ENCODE assay signal across 8 mouse cellular contexts in the genomic region with DNA sequence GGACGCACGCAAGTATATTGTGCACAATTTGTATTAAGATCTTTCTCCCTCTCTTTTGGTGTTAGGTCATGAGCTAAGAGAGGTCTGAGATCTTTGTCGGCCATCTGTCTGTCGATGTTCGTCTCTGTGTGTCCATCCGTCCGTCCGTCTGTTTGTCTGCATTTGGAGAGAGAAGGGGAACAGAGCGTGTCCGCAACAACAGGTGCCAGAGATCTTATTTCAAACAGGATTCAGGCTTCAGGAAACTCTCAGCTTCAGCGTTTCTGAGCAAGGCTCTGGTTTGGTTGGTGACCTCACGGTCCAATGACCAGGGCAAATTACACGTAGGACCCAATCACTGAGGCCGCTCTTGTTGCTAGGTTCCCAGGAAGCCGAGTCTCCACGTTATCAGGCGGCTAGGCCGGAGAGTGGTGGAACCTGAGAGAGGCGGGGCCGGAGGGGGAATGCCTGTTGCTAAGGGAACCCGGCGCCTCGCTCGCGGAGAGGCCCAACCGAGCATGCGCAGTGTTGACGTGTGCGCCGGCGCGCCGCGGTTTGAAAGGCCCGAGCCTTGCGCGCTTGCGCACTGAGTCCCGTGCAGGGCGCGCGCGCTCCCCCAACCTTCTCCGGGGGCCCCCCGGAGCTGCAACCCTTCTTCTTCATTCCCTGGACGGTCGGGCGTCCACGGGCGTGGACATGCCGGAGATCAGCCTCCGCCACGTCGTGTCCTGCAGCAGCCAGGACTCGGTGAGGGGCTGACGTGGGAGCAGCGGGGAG. TPM values are rescaled to one million over a fixed set of nuclear protein-coding genes. Genes with fewer than 3 reads are reported as not detected.
DNase-seq lines count a peak whose midpoint lies in the region; ATAC-seq and TF ChIP-seq lines count a peak whose summit lies in the region.

No protein-coding gene starts in this region.

- peak; percentile 99 for DNase-seq in MN1 (ENCODE audit: low spot score)
- DNase-seq in cerebellum, adult 9-10 months: peak; percentile 99
- peak; percentile 99 for DNase-seq in hindbrain, embryonic 10.5 days (ENCODE audit: low spot score)
- DNase-seq in layer of hippocampus, adult 9-11 months: peak; percentile 100
- DNase-seq in lung, postnatal 0 days (ENCODE audit: low spot score): peak; percentile 100
- DNase-seq in ovary, postnatal 14 days (ENCODE audit: low spot score): peak; percentile 97
- DNase-seq in thymus, postnatal 14 days: peak; percentile 98

- WGBS in hindbrain, embryonic 10.5 days: under 1% methylated on average over 57 of the region's 57 CpGs
- 2% methylated on average over 57 of the region's 57 CpGs for WGBS in lung, postnatal 0 days

- TF ChIP-seq EP300 in lung, postnatal 0 days (IDR thresholded peaks at IDR 0.05): no peak

- peak; percentile 99 for ATAC-seq in frontal cortex, adult (ENCODE audit: low TSS enrichment)
- ATAC-seq in lung, postnatal 0 days: peak; percentile 100

- peak overlapping the region; percentile 93 for H3K27ac ChIP-seq in hindbrain, embryonic 10.5 days
- peak overlapping the region; percentile 64 for H3K27ac ChIP-seq in lung, postnatal 0 days (ENCODE audit: low read length)

- TF ChIP-seq CTCF in lung, postnatal 0 days (IDR thresholded peaks at IDR 0.05): no peak

- peaks cover 21% of the 10 kb centered on the region for H3K4me1 ChIP-seq in hindbrain, embryonic 10.5 days (replicated peaks)
- H3K4me1 ChIP-seq in lung, postnatal 0 days (ENCODE audit: insufficient read depth, low read depth, low read length): no peaks in the 10 kb centered on the region; the same call in 1 of the 2 replicates

- no peaks in the 10 kb centered on the region for H3K27me3 ChIP-seq in hindbrain, embryonic 10.5 days (ENCODE audit: insufficient read depth, poor library complexity, severe bottlenecking)
- H3K27me3 ChIP-seq in lung, postnatal 0 days (replicated peaks; ENCODE audit: insufficient read depth, low read length): no peaks in the 10 kb centered on the region

- peaks cover 39% of the 10 kb centered on the region for H3K36me3 ChIP-seq in hindbrain, embryonic 10.5 days
- no peaks in the 10 kb centered on the region for H3K36me3 ChIP-seq in lung, postnatal 0 days (ENCODE audit: insufficient read depth, low read length)

- peak overlapping the region; percentile 77 for H3K9ac ChIP-seq in lung, postnatal 0 days (replicated peaks; ENCODE audit: low read depth)

- peak overlapping the region; percentile 88 for H3K4me3 ChIP-seq in hindbrain, embryonic 10.5 days
- H3K4me3 ChIP-seq in lung, postnatal 0 days (ENCODE audit: low read depth, low read length): peak overlapping the region; percentile 75

- peak overlapping the region; percentile 73 for H3K4me2 ChIP-seq in lung, postnatal 0 days (replicated peaks; ENCODE audit: low read depth, low read length)

- H3K9me3 ChIP-seq in hindbrain, embryonic 10.5 days: 0 out of 2 replicates have a peak, but pooled peaks cover 5% of the 10 kb centered on the region
- no peaks in the 10 kb centered on the region for H3K9me3 ChIP-seq in lung, postnatal 0 days (ENCODE audit: low read length)

RNA-seq across cellular contexts. Expression of gene Xrcc1, which starts 0.7 kb away (rescaled TPM):
- 132 and 160 TPM in 2 replicates for polyA plus RNA-seq in hindbrain, embryonic 10.5 days (2016; fragmentation: Nextera tagmentation; extraction: Ambion mirVana)
- 35.4 and 37.0 TPM in 2 replicates for polyA plus RNA-seq in lung, postnatal 0 days (2015; fragmentation: Nextera tagmentation; extraction: Ambion mirVana)

RNA-seq across cellular contexts. Expression of gene Pinlyp, which starts 0.9 kb away (rescaled TPM):
- 0.26 TPM in 1 of 2 replicates, not detected in the other for polyA plus RNA-seq in hindbrain, embryonic 10.5 days (2016; fragmentation: Nextera tagmentation; extraction: Ambion mirVana)
- 0.19 and 0.39 TPM in 2 replicates for polyA plus RNA-seq in lung, postnatal 0 days (2015; fragmentation: Nextera tagmentation; extraction: Ambion mirVana)

RNA-seq across cellular contexts. Expression of gene Irgq, which starts 16.3 kb away (rescaled TPM):
- 10.7 and 14.9 TPM in 2 replicates for polyA plus RNA-seq in hindbrain, embryonic 10.5 days (2016; fragmentation: Nextera tagmentation; extraction: Ambion mirVana)
- 3.5 and 4.0 TPM in 2 replicates for polyA plus RNA-seq in lung, postnatal 0 days (2015; fragmentation: Nextera tagmentation; extraction: Ambion mirVana)

RNA-seq across cellular contexts. Expression of gene AC161166.1, which starts 34.6 kb away (rescaled TPM):
- polyA plus RNA-seq in hindbrain, embryonic 10.5 days (2016; fragmentation: Nextera tagmentation; extraction: Ambion mirVana): 1.1 TPM in 2 replicates
- 0.06 and 0.10 TPM in 2 replicates for polyA plus RNA-seq in lung, postnatal 0 days (2015; fragmentation: Nextera tagmentation; extraction: Ambion mirVana)

RNA-seq across cellular contexts. Expression of gene Zfp428, which starts 40.0 kb away (rescaled TPM):
- 109 and 150 TPM in 2 replicates for polyA plus RNA-seq in hindbrain, embryonic 10.5 days (2016; fragmentation: Nextera tagmentation; extraction: Ambion mirVana)
- 13.1 and 17.0 TPM in 2 replicates for polyA plus RNA-seq in lung, postnatal 0 days (2015; fragmentation: Nextera tagmentation; extraction: Ambion mirVana)

Comparison
In these comparisons a context has a peak if more than half of its experiments do, and no peak if none do; other contexts are left out.
1. Peak in every context shown above with its lines: DNase-seq, ATAC-seq, H3K4me3 ChIP-seq and H3K27ac ChIP-seq.